Mouse (Mus musculus) gonadal fat pad, adult 2 months (tissue): ENCODE measurements at regions not wholly inside any gene's neighbourhood (a gene's known extent, or its start where the extent isn't known, plus 50 kb on each side); places are given as distances from the start of the nearest gene placed in this dataset.

Experiments used
- DNase-seq: peaks from one replicate; pipeline ENCODE4 v3.0.0-alpha.2; 2012; ENCODE audit warnings: low read depth

DNA sequence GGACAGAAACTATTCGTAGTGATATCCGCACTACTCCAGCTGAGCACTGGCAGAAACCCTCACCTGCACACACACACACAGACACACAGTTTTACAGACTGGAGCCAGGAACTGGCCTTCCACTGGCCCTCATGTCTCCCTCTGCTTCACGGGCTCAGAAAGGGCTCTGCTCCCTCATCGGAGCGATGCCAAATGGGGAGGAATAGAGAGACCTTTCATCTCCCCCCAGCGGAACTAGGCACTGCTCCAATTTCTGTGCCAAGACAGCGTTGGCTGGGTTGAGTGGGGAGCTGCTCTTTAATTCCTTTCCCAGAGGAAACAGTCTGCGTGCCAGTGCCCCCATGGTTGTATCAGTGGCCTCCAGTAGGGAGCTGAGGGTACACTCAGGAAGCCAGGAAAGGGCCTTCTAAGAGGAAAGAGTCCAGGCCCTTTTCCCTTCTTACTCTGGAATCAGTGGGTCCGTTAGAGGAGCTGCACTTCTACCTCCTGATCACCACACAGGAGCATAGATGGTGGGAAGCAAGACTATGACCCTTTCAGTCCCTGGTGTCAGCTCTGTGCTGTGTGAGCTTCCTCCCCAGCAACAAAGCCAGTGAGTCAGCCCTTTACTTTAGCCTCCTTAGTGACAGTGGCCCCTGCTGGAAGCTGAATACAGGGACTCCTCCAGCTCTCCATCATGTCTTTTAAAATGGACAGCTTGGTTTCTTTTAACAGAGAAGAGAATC, 452.7 kb downstream of the Rps24 start:
- no peak for DNase-seq

DNA sequence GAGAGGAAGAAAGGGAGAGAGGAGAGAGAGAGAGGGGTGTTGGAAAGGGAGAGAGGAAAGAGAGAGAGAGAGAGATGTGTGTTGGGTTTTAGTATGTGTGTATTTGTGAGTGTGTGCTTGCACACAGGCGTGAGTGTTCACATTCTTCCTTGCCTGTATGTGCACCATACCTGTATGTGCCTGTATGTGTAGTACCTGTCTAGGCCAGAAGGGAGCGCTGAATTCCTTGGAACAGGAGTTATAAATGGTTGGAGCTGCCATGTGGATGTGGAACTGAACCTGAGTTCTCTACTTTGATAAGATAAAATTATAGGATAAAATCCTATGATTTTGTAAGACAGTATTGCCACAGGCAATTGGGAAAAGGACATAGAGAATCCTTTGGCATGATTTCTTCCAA, 458.8 kb downstream of the Rps24 start:
- DNase-seq, result no peak

DNA sequence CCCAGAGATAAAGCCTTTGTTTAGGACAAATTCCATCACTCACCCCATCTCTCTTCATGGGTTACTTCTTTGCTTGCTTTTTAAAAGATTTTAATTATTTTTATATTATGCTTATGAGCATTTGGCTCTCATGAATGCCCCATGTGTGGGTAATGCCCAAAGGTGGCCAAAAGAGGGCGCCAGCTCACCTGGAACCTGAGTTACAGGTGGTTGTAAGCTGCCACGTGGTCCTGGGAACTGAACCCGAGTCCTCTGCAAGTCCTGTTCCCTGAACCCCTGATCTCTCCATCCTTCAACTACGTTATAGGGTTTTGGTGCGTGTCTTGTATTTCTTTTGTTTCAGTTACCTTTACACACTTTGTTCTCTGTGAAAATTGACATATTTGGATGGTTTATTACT, 460.2 kb downstream of the Rps24 start:
- DNase-seq, result no peak

DNA sequence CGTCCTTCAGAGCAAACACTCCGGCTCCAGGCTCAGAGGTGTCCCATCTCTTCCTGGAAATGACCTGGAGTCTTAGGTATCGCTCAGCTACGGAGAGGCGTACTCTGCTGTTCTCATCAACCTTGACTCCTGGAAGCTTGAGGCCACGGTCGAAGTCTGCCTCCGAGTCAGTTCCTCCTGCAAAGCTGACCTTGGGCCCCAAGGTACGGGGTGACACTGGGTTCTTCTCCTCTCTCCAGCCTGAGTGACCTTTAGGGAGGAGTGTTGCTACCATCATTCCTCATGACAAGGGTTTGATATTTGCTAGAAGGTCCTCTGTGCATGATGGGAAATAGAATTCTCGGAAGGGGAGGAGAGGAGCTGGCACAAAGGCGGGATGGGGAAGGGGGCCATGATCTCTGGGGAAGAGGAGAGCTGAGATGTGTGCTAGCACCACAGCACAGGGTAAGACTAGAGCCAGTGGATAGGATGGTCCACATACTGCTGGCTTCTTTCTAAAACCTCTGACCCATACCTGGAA, 469.0 kb downstream of the Rps24 start:
- no peak for DNase-seq

DNA sequence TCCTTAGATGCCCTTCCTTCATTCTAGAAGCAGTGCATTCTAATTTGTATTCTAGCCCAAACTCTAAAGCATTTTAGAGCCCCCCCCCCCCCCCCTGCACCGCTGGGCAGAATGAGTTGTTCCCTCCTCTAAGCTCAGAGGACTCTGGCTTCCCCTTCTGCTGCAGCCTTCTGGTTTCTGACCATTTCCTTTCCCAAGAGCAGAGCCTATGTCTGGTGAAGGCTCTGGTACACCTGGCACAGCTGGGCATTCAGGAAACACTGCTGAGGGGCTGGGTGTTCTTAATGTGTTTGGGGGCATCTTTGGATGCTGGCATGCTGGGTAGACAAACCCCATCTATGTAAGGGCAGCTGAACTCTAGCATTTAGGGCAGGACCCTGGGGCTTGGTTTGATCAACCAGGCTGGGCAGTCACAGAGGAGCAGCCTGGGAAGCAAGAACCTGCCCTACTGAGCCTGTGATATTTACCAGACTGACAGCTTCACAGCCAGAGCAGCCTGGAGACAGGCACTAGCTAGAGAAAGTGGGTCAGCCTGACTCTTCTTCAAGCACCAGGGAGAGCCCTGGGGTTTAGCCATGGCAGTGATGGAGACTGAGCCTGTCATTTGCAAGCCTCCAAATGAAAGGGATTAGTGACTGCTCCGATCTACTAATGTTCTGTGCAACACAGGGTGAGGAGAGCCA, 469.7 kb downstream of the Rps24 start:
- DNase-seq, result no peak

DNA sequence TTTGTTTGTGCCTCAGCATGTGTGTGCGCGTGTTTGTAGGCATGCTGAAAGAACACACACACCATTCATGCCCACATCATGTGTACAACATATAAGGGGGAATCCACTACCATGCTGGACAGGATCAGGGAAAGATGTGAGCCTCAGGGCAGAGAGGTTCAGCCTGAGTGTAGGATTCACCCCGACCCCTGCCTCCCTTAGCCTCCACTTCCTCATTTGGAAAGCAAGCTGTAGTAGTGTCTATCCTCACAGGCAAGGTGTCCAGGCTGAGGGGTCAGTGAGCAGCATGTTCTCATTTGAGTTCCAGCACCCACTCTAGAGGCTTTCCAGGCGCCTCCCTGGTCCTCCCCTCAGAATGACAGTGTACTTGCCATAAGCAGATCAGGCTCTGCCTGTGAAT, 470.5 kb downstream of the Rps24 start:
- no peak for DNase-seq

DNA sequence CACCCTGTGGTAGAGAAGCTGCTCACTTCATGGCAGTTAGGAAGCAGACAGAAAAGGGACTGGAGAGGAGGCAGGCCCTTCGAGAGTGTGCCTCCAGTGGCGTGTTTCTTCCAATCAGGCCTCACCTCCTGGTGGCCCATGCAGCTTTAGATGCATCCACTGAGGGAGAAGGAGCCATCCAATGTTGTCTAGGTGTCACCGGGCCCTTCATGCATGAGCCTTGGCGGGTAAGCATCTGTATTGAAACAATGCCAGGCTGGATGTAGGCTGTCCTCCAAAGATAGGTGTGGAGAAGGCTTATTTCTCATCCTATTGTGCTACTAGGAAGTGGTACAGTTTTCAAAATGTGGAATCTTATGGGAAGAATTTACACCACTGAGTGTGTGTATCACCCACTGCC, 471.9 kb downstream of the Rps24 start:
- no peak for DNase-seq

DNA sequence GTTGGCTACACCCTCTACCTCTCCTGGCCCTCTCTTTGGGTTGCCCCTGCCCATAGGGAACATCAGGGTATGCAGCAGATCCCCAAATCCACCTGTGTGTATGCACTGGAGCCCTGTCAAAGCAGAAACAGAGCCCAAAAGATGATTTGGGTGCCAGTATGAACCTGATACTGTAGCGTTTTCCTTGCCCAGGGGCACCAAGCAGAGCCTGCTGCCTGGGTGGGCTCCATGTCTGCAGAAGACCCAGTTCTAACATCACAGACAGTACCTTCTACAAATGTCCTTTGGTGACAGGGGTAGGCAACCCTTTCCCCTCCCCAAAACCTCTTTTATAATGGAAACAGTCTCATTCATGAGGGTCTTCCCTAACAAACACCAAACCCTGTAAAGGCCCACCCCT, 472.5 kb downstream of the Rps24 start:
- no peak for DNase-seq

DNA sequence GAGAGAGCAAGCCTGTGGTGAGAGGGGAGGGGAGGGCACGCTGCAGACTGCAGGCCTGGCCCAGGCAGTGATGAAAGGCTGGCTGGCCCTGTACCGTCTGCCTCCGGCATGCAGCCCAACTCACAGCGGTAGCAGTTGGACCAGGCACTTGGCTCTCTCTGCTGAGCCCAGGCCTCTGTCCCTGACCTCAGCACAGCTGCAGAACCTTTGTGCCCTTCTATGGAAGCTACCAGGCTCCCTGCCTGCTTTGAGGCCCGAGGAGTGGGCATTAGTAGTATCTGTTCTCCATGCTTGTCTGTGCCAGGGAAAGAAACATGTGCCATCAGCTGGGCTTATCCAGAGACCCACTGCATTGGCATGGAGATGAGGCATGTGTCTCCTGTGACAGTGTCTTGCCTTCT, 473.2 kb downstream of the Rps24 start:
- peak; percentile 34 for DNase-seq

DNA sequence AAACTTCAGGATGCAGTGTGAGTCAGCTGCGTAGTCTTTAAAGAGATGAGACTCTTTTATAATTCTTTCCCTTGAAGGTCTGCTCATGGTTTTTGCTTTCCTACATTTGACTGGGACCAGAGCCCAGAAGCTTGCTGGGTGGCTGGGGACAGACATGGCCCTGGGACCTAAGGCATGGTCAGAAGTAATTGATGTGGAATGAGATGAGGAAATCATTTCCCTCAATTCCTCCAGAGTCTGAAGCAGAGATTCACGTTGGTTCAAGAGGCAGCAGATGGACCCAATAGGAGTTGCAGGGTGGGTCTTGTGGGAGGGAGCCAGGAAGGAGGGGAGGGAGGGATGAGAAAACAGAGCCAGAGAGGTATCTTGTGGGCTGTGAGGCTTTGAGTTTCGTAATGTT, 473.9 kb downstream of the Rps24 start:
- no peak for DNase-seq

DNA sequence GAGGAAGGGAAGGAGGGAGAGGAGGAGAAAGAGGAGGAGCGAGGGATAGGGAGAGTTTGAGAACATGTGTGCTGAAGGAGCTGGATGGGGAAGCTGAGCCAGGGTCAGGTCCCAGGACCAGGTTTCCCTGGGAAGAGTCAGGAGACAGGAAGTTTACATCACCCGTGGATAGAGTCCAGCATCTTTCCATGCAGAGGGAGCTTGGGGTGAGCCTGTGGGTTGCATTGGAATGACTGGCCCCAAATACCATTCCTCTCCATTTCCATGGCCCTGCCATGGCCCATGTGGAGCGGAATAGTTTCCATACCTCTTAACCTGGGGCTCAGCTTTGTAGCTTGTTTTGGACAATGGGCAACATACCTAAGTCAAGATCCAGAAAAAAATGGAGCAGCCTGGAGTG, 474.8 kb downstream of the Rps24 start:
- DNase-seq, result no peak

DNA sequence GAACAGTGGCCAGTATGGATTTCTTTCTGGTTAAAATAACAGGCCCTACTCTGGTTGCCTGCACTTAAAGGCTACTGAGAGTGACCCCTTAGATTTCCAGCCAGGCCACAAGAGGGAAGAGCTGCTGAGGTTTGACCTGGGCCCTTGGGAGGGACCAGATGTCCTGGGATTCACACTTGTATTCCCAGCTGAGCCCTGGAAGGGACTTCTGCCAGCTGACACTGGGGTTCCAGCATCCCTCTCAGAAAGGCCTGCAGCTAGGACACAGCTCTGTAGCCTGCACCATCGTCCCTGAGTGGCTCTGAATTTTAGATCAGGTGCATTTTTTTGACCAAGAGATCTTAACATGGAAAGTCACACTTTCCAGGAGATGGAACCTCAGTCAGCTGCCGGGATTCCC, 482.7 kb downstream of the Rps24 start:
- DNase-seq, result no peak

DNA sequence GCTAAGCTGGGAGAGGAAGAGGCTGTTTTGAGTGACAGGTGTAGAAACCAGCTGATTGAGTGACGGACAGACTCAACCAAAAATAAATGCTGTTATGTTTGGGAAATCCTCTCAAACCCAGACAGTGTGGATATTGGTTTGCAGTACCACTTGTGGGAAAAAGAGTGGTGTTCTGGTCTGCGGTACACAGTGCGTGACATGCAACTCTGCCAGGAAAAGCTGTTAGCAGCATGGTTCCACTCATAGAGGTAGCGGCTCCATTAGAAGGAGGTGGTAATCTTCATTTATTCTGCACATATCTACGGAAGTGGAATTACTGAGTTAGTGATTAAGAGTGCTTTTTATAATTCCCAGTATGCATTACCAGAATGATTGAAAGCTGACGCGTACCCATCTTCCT, 485.4 kb downstream of the Rps24 start:
- DNase-seq, result no peak

DNA sequence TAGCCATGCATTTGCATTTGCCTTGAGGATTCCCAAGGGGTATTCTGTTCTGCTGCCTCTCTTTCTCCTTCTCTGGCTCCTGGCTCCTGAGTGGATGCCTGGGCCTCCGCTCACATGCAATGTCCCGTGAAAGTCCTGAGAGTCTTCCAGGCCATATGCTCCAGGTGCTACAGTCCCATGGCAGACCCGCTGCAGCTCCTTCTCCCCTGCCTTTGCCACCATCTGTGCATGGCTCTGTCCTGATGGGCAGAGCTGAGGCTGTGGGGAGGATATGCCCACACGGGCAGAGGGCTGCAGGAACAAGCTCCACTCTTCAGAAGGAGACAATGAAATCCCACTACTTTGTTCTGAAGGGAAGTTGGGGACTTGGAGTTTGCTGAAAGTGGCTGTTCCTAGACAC, 485.9 kb upstream of the Zmiz1 start:
- no peak for DNase-seq

DNA sequence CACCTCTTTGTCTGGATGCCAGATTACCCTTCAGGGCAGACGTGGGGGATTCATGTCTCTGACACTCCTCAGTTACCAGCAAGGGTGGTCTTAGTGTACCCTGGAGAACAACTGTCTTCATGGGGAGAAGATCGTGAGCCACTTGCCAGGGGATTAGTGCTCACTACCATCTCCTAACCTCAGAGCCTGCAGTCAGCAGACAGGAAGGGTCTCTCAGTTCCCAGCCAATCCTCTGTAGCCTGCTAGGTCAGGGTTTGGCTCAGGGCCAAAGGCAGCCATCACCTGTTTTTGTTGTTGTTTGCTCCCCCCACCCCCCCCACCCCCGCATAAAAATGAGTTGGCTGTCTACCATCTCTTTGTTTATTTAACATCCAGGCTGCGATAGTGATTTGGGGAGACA, 485.4 kb upstream of the Zmiz1 start:
- no peak for DNase-seq

DNA sequence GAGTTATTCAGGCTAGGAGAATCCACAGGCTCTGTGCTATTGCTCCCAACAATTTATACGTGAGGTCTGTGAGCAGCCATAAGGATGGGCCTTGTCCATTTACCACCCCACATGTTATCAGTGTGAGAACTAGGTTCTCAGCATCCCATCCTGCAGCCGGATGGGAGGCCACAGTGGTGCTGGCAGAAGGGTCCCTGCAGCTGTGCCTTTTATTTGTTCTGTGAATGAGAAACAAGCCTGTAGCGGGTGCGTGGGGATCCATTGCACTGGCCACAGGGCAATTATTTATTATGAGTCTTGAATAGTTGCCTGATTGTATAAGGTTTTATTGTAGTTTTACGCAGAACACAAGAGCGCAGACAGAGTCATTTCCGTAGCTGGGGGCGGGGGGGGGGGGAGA, 476.5 kb upstream of the Zmiz1 start:
- DNase-seq, result no peak

DNA sequence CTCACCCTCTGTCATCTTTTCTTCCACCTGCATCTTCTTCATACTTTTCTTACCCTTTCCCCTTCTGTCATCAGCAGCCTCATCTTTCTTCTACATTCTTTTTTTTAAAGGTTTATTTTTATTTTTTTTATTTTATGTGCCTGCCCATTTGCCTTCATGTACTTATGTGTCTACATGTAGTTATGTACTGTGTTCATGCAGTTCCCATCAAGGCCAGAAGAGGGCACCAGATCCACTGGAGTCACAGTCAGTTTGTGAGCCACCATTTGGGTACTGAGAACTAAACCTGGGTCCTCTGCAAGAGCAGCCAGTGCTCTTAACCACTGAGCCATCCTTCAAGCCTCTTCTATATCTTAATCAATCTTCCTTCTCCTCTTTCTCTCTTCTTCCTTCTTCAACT, 475.7 kb upstream of the Zmiz1 start:
- DNase-seq, result no peak

DNA sequence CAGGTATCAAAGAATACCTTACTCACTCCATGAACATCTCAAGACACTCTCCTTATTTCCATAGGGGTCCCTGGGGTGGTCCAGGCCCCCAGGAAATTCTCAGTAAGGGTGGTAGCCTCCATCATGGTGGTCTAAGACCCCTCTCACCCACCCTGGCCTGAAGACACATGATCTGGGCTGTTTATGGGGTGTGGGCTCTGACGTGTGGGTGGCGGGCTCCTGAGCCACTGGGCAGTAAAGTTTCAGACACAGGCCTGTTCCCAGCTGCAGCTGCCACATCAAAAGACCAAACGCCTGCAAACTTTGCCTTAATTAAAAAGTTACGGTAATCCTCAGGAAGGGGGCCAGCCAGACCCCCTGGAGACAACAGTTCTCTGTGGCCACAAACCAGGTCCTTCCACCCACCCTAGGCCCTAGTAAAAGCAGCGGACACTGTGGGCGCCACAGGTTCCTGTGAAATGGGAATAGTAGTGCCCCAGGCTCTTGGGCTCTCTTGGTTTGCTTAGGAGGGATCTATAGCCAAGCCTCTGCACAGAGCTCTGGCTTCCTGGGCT, 473.1 kb upstream of the Zmiz1 start:
- no peak for DNase-seq

DNA sequence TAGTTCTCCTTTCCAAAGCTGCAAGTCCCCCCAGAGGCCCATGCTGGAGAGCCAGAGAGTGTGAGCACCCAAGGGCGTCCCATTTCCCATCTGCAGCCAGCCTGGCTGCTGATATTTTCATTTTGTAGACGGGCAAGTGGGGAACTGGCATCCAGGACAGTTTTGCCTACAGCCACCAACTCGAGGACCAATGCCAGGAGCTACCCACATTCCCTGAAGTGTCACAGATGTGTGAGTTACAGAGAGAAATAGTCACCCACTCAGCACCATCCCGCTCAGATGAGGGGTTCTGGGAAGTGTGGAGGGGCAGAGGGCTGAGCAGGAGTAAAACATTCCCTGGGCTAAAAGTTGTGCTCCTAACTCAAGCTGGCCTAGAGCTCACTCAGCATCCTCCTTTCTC, 472.6 kb upstream of the Zmiz1 start:
- DNase-seq, result no peak

DNA sequence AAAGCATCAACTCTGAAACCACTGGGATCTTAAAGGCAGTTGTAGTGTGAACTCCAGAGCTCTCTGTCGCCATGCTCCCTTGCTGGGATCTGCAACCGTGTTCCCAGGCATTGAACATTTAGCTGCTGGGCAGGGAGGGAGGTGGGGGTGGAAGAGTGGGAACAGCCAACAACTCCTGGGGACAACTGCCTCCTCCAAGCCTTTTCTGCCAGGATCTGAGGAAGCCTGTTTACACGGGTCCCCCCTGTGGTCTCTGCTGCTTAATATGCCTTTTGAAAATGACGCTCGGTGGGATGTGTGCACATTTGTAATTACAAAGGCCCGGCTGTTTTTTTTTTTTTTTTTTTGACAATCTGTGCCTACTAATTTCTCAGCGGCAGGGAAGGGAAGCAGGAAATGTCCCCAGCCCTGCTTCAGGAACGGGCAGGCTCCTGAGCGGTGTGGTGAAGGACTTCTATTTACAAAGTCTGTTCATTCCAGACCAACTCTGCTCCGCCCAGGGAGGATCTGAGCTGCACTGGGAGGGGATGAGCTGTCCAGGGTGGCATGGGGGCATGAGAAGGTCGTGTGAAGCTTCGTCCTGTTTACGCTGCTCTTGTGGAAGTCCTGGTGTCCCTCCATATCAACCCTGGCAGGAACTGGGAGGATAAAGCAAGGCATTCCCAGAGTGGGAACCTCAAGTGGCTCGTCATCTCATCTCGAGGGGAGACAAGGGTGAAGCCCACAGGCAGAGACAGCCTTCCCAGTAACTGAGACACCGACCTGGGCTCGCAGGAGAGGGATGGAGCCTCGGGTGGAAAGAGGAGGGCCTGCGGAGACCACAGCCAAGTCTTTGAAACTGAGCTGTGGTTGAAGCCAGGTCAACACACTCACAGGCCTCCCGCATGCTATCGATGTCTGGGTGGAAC, 465.0 kb upstream of the Zmiz1 start:
- no peak for DNase-seq

DNA sequence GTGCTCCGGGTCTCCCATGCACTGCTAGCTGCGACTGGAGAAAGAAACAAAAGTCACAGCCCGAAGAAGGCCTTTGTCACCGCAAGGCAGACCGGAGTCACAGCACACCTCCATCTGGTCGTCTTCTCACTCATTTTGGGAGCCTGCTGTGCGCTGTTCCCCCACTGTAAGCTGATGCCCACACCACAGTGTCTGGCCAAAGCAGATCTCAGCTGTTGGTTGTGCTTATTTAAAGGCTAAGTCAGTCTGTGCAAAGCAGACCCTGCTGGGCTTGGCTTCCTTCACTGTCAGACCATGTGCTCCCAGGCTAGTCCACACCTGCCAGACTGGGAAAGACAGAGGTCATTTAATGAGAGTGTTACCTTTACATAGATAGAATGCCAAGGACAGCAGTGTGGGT, 463.8 kb upstream of the Zmiz1 start:
- no peak for DNase-seq

DNA sequence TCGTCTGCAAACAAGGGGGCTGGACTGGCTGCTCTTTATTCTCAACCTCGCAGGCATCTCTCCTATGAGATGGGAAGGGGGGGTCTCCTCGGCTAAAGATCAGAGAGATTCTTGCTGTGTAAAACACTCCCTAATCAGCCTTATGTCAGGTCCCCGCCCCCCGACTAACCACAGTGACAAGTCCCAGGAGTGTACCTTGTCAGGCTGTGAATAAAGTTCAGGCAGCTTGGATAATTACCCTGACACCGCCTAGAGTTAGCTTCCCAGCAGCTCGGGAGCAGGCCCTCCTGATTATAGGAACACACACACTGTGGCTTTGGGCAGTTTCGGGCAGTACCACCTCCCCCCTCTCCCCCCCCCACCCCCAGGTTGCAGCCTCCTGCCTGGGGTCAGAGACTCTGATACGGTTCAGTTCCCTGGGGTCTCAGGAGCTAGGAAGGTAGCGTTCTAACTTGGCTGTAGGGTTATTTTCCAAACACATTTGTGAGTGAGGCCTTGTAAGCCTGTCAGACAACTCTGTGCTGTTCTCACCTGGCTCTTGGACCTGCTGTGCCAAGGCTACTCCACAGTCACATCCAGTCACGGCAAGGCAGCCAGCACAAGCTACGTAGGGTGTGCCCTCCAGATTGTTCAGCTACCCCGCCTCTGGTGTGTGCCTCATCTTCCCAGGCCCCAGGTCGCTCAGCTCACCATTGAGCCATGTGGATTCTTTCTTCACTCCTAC, 461.0 kb upstream of the Zmiz1 start:
- no peak for DNase-seq
